Mouse (Mus musculus) kidney, postnatal 14 days (tissue): Measurements from ENCODE around the gene Gpr152.
A peak's percentile ranks its signal among the peaks of the same experiment; 100 is the strongest.
"Not testable (repeated sequence)": the region's sequence is repeated elsewhere in the genome, so short reads cannot be mapped to it uniquely, and the experiment has no call there.

Experiments
- DNase-seq: peaks from one replicate; pipeline ENCODE4 v3.0.0; 2022; ENCODE audit warnings: mixed read lengths

Gpr152 gene

GRCm38 (mm10) chr19:4112063-4112960 lies 27.3 kb upstream of the Gpr152 start:
- DNase-seq, result no peak

DNA sequence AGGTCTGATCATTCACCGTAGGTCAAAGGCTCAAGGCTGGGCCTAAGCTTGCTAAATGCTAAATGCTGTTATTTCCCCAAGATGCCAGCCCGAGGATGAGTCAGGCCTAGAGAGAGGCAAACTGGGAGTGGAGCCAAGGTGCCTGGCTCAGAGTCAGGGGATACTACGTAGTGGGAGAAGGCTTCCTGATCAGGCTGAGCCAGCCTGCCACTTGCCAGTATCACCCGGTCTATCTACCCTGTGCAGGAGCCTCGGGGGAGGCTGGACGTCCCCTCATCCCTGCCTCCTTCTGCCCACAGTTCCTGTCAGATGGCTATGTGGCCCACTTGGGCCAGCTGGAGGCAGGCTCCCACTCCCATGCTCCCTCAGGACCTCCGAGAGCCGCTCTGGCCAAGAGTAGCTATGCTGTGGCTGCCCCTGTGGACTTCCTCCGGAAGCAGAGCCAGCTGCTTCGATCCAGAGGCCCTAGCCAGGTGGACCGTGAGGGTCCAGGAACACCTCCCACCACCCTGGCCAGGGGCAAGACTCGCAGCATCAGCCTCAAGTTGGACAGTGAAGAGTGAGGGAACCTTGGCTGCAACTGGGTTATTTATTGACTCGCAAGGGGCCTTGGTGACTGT lies 26.3 kb upstream of the Gpr152 start:
- peak; percentile 87 for DNase-seq

DNA sequence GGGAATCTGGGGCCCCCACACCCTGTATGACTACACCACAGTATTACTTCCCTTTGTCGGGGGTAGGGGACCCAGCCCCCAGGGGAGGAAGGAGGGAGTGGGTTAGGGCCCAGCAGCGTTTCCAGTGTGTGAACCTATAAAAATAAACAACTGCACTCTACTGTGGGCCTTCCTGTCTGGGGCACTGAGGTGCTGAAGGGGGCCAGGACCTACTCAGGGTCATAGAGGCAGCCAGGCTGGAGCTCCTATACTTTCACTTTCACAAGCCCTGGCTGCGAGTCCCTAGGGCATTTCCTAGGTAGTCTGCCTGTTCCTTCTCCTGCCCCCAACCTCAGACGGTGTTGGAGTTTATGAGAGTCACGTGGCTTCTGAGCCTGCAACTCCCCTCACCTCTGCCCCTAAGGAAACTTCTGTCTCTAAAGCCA lies 25.8 kb upstream of the Gpr152 start:
- DNase-seq, result peak; percentile 55

DNA sequence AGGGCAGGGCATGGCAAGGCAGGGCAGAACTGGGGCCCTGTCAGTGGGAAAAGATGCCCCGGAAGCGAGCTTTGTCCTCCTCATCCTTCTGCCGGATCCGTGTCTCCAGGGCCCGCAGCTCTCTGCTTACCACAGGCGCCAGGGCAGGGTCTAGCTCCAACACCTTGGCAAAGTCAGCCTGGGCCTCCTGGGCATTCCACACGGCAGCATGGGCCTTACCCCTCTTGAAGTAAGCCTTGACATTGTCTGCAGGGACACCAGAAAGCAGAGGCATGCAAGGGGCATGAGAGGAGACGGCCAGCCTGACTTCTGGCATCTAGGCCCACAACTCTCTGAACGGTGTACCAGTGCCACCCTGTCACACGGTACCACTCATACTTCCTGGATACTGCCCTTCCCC lies 25.0 kb upstream of the Gpr152 start:
- no peak for DNase-seq

DNA sequence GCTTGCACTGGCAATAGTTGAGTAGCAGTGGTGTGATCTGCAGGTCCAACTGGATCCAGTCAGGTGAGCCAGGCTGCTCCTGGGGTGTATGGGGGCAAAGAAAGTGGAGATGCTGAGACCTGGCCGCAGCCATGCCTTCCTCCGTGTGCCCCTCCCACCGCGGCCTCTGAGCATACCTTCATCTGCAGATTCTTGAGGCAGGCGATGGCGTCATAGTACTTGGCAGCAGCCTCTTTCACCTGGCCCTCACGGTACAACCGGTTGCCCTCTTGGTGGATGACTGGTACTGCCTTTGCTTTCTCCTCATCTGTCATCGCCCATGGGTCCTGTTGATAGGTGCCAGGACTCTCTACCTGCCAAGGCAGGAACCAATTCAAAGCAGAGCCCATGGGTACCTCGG lies 24.4 kb upstream of the Gpr152 start:
- no peak for DNase-seq

GRCm38 (mm10) chr19:4115816-4116215 lies 23.8 kb upstream of the Gpr152 start:
- no peak for DNase-seq

- peak; percentile 15 for DNase-seq
These were observed 22.6 kb upstream of the Gpr152 start for GRCm38 (mm10) chr19:4117006-4117405.

DNA sequence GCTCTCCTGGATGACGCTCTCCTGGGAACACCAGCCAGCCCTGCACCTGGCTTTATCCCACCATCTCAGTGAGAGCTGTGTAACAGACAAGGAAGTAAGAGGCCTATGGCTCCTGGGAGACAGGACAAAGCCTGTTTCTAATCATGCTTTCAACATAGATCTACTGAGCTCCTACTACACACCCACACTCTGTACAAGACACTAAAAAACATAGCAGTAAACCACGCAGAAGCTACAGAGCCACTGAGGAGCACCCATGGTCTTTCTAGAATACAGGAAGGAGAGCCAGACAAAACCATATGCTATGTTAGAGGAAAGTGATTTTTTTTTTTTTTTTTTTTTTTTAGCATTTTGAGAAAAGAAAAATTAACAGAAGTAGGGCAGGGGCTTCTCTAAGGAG lies 21.2 kb upstream of the Gpr152 start:
- DNase-seq, result no peak

DNA sequence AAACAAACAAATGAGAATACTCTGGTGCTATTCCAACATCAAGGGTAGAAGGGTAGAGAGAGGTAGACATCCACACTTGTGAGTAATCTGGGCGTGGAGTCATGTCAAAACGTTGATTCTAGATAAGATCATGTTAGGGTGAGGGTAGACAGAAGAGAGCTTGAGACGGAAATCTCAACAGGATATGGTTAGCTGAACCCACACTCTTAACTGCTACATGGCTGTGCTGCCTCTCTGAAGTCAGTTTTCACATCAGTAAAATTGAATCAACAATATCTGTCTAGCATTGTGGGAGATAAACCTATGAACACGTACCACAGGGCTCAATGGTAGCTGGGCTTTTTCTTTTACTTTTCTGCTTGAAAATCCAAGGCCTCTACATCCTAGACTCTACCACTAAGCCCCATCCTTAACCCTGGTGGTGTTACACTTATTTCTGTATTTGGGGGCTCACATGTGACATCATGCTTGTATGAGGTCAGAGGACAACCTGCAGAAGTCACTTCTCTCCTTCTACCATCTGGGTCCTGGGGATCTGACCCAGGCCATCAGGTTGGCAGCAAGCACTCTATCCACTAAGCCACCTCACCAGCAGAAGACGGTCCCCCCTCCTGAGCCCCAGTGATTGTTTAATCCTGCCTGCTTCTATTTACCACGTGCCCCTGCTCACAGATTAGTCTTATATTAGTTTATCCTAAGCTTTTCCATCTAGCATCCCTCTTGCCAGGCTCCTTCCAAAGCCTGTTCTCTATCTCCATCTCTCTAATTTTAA lies 19.7 kb upstream of the Gpr152 start:
- no peak for DNase-seq

DNA sequence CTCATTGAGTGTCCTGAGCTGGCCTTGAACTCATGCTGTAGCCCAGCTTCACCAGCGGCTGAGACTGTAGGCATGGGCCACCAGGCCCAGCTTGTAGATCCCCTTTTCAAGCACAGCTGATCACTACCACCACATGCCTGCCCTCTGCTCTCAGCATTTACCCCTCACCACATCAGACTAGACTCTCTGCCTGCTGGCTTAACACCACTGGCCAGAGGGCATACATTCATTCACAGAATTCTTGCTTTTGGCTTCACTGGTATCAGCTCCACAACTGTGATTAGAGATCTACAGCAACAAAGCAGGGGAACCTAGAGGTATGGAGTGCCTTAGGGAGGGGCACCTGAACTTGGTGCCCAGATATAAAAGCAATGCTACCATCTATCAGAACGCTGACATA lies 19.1 kb upstream of the Gpr152 start:
- no peak for DNase-seq

DNA sequence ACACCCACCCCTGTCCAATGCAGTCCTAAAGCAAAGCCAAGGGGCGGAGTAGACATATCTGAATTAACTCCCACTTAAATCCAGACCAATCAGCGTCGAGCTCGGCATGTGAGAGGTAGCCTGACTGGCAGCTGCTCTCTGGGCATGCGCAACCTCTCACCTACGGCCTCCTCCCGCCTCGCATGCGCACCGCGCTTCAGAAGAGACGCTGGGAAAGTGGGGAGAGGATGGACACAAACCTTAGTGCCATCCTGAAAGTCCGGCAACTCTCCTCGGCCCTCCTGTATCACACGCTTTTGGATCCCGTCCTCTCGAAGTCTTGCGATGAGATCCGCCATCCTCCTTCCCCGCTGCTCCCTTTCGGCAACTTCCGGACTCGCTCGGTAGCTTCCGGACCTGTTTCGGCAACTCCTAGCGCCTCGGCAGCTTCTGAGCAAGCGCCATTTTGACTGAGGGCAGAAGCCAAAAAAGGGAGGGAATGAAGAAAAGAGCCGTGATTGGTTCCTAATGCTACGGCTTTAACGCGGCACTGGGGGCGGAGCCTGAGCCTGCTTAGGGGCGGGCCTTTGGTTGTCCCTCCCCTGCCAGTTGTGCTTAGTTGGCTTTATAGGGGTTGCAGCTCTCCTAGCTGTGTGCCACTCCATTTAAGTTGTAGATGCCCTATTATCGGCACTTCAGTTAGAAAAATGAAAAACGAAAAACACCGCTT lies 18.3 kb upstream of the Gpr152 start:
- DNase-seq, result peak; percentile 99

DNA sequence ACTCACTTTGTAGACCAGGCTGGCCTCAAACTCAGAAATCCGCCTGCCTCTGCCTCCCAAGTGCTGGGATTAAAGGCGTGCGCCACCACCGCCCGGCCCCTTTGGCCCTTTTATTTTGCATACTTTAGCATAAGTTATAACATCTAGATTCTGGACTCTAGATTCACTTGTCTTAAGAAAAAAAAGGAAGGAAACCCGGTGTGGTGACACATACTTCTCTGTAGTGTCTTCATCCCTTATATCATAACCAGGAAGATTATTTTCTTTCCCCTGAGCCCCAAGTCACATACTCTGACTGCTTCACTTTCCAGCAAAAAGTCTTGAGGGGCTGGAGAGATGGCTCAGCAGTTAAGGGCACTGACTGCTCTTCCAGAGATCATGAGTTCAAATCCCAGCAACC lies 17.7 kb upstream of the Gpr152 start:
- not testable (repeated sequence) for DNase-seq

GRCm38 (mm10) chr19:4122411-4123370 lies 16.9 kb upstream of the Gpr152 start:
- DNase-seq, result no peak

- no peak for DNase-seq
These were observed 15.2 kb upstream of the Gpr152 start for GRCm38 (mm10) chr19:4124432-4124831.

GRCm38 (mm10) chr19:4125268-4125667 lies 14.3 kb upstream of the Gpr152 start:
- not testable (repeated sequence) for DNase-seq

- DNase-seq, result peak; percentile 99
These were observed 13.6 kb upstream of the Gpr152 start, which contains the start of gene Aip for GRCm38 (mm10) chr19:4125741-4126696. Aip (minus strand) TSS chr19:4125858.

DNA sequence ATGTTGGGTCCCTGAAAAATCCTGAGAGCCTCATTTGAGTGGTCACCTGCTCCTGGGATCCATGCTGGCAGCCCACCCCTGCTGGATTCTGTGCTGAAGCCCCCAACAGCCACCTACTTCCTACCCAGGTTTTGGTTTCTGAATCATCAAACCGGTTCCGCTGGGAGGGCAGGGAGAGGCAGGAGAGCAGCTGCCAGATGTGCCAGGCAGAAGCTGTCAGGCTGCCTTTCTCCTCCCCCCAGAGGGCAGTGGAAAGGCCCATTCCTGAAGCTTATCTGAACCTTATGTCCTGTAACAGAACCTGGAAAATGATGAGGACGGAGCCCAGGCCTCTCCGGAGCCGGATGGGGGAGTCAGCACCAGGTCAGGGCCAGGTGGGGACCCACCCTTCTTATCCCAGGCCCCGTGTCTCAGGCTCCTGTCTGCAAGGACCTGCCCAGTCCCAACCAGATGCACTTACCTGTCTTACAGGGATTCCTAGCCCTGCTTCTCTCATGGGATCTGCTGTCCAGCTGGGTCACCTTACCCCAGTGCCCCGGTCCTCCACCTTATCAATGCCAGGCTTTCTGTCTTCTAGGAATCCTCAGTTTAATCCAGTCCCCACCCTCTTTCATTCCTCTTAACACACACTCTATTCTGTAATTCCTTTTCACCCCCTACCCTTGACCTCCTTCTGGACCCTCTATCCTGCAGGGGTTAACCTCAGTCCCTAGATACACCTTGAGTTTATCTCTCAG lies 12.7 kb upstream of the Gpr152 start:
- no peak for DNase-seq

DNA sequence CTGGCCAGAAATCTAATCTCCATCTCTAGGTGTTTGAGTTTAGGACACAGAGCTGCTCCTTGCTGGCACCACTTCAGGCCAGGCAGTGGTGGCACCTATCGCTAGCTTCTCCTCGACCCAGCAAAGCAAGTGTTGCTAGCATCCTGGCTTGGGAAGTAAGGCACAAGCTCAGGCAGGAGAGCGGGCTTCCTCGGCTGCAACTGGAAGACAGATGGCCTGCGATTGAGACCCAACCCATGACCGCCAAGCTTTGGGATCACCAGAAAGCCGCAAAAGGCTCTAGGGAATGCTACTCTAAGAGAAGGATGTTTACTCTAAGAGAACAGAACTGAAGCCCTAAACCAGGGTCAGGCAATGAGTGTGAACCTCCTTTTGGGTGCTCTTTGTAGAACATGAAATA lies 10.1 kb upstream of the Gpr152 start:
- DNase-seq, result no peak

DNA sequence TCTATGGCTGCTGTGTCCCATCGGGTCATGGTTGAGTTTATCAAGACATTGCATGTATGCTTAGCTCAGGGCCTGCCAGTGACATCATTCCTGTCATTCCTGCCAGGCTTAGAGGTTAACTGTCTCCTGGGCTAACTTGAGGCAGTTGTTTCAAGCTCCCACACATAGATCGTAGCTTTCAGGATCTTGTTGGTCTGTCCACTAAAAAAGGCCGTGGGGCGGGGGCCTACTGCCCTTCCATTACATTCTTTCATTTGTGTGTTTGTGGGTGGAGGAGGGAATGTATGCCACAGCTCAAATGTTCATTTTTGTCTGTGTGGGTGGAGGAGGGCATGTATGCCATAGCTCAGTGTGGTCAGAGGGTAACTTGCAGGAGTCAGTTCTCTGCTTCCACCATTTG lies 9.5 kb upstream of the Gpr152 start:
- no peak for DNase-seq

- DNase-seq, result no peak
These were observed 8.5 kb upstream of the Gpr152 start for GRCm38 (mm10) chr19:4131075-4131474.
